Mouse (Mus musculus) ES-CJ7 (cell line): ENCODE measurements at regions not wholly inside any gene's neighbourhood (a gene's known extent, or its start where the extent isn't known, plus 50 kb on each side); places are given as distances from the start of the nearest gene placed in this dataset.

ENCODE experiments used
- DNase-seq: peaks from one replicate; pipeline ENCODE4 v3.0.0; 2011; ENCODE audit warnings: low read depth, low spot score

DNA sequence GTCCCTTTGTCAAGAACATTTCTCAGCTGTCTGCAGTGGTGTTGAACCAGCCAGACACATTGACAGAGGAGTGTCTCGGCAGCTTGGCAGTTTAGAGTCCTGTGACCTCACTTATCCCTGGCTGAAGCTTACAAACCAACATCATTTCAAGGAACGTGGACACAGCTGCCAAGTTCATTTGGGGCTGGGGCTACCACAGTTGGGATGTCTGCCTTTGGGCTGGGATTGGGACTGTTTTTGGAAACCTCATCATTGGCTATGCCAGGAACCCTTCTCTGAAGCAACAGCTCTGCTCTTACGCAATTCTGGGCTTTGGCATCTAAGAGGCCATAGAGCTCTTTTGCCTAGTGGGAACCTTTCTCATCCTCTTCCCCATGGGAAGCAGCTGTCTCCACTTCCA lies 200.4 kb downstream of the Gm15262 start:
- DNase-seq: no peak

DNA sequence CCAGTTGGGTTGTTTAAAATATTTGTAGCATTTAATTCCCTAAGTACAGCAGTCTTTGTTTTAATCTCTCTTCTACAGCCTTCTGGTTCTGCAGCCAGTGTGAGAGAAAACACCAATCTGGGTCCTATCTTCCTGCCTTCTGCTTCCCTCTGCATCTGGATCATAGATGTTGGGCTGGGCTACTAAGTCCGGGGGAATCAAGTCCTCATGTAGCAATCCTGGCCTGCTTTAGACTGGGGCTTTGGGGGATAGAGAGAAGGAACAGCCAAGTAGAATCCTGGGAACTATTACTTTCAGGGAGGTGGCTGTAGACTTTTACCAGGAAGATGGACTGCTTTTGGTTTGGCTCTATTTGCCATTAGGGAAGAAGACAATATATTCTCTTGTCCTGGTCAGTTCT lies 205.5 kb upstream of the Rai2 start:
- no peak for DNase-seq

- no peak for DNase-seq
These were observed 193.2 kb upstream of the Rai2 start for GRCm38 (mm10) chrX:161523432-161524256.

DNA sequence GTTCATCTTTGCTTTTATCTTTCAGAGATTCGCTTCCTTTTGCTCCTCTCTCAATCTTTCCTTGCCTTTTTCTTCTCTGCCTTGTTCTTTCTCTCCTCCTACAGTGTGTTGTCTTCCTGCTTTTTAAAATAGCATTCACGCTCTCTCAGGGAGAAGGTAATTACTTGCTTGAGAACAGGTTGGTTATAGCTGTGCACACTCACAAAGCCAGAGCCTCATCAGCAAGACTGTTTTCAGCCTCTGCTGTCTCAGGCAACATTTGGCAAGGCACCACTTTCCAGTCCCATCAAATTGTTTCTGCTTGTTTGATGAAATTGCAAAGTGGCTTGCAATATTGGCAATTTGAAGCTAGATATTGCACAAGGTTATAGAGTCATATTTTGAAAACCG lies 192.6 kb upstream of the Rai2 start:
- no peak for DNase-seq

DNA sequence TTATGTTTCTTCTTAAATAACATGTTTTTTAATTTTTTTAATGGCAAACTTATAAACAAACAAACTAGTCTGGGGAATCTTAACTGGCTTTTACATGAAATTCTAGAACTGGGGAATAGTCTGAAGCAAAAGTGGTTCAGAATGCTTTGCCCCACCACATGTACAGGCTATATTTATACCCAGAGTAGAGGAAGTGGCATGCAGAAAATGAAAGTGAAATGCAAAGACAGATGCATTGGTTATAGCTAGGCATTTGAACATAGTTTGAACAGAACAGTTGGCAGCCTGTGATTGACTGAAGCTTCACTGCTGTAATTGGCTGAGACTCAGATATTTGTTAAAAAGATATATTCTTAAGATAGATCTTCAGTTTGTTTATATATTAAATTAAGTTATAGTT lies 179.6 kb upstream of the Rai2 start:
- DNase-seq: no peak

DNA sequence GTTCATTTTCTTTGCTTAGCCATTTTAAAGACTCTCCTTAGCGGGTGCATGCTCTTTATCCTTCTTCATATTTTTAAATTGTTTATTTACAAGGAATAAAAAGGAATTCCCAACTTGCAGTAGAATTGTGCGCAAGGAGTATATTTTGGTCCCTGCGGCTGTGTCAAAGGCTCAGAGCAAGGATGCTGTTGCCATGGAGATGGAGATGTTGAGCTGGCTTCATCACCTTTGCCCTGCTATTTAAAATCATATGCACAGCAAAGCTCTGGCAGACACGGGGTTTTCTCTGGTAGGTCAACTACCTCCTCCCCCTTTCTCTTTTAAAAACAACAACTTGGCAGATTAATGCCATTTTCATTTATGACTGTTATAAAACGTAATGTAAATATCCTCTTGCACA lies 160.0 kb upstream of the Rai2 start:
- DNase-seq: no peak

GRCm38 (mm10) chrX:161558511-161558910 lies 158.4 kb upstream of the Rai2 start:
- no peak for DNase-seq

DNA sequence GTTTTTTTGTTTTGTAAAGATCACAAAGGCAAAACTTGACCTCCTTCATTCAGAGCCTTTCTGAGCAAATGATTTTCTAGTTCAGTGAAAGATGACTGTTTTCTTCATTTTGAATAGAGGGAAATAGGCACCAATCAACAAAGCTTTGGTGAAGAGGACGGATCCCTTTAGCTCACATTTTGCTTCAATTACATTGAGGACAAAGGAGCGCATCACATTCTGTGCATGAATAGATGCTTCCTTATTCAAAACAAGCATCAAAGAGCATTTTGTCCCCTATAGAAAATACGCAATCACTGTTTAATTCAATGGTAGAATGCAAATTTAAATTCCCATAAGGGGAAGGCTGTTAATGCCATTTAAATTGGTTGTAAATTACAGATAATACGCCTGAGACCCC lies 150.4 kb upstream of the Rai2 start:
- no peak for DNase-seq

DNA sequence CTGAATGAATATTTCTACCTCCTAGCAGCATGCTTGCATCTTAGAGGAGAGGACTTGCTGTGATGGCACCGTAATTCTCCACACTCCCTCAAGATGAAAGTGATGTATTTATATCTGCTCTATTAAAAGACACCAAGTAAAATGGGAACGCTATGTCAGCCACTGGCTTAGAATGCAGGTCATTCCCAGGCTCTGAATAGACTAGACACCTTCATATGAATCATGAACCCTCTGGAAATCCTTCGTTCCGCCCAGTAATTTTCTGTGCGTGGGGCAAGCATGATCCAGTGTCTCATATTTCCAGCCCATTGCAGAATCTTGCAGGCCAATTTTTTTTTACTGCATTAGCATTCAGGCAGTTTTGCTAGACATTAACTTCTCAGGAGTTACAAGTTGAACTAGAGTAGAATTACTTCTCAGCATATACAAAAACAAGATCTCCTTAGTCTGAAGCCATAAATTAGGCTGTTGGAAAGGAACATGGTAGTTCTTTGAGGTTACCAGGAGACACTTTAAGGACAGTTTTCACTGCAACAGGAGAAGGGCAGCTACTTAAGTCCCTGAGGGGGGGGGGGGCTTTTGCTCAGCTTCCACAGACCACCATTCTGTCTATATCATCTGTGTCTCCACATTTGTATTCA lies 134.7 kb upstream of the Rai2 start:
- no peak for DNase-seq

- no peak for DNase-seq
These were observed 133.0 kb upstream of the Rai2 start for GRCm38 (mm10) chrX:161583872-161584271.

DNA sequence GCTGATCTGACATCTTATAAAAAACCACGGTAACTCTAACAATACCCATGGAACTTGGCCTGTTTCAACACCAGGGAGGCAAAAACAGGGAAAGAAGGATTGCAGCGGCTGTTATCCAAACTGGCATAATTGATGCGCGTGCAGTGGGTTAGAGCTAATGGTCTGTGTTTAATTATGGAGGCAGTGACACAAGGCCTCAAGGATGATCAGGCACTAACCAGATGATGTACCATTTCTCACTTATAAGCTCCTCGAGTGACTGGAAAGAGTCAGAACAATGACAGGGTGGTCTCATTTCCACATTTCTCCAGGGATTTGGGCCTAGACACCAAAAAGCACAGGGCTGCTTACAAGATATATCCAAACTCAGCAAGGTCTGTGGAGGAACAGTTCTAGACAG lies 83.0 kb upstream of the Rai2 start:
- DNase-seq: no peak

DNA sequence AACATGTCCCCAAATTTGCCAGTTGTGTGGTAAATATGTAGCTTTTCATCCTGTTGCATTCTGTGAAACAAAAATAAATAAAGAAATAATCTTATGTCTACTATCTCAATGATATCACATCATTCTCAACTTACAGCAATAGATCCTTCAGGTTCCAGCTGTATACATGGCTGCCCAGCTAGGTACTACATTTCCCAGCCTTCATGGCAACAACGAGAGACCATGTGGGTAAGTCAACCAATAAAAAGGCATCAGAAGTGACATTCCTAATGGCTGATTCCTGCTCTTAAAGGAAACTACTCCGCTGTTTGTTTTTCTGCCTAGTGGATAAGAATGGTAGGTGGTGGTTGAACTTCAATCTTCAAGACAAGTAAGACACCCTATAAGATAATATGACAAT lies 82.5 kb upstream of the Rai2 start:
- DNase-seq: peak; percentile 2

GRCm38 (mm10) chrX:161635678-161636077 lies 81.2 kb upstream of the Rai2 start:
- no peak for DNase-seq

- DNase-seq: no peak
These were observed 63.8 kb upstream of the Rai2 start for GRCm38 (mm10) chrX:161653106-161653505.

DNA sequence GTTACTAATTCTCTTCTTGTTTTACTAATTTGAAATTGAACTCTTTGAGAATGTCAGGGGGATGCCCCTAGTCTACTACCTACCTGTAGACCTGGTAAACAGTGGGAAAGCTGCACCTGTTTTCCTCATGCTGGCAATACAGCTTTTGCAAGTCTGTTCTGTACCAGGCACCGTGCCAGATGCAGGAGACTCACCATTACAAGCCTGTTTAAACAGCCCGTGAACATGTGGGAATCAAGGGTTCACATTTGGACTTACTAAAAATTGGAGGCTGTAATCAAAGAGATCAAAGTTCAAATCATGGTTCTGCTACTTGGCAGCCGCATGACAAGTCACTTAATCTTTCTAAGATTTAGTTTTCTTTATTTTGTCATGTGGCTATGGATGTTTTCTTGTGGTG lies 56.8 kb upstream of the Rai2 start:
- no peak for DNase-seq

DNA sequence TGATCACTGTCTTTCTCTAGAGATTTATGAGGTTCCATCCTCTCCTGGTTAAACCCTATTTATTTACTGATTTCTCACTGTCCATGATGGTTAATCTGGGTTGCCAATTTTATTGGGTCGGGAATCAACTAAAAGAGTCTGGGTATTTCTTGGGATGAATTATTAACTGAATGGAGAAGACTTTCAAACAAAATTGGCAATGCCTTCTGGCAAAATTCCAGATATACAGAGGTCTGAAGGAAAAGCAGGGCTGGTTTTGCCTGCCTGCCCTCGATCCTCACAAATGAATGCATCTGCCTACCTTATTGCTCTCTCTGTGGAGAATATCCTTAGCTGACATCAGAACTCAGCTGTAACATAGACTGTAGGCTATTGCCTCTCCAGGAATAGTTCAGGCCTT lies 54.9 kb upstream of the Rai2 start:
- no peak for DNase-seq
